ENCODE assay signal across 8 mouse cellular contexts in genomic region chr13:55420933-55421800, GRCm38 (mm10). TPM values are rescaled to one million over a fixed set of nuclear protein-coding genes. Genes with fewer than 3 reads are reported as not detected.
DNase-seq lines count a peak whose midpoint lies in the region; ATAC-seq and TF ChIP-seq lines count a peak whose summit lies in the region.

No protein-coding gene starts in this region.

- DNase-seq in B cell, adult 2 months, result peak; percentile 84 to 87
- peak; percentile 74 to 81 for DNase-seq in heart, postnatal 14 days
- peak; percentile 75 to 82 for DNase-seq in kidney, postnatal 4 days
- peak; percentile 71 for DNase-seq in neural tube, embryonic 11.5 days (ENCODE audit: low spot score)
- DNase-seq in telencephalon, adult 2 months (ENCODE audit: low read depth, low spot score), result peak; percentile 26

- no peak overlapping the region for H3K27ac ChIP-seq in bone marrow macrophage, adult 2 months (ENCODE audit: insufficient read depth, low read depth, low read length)
- H3K27ac ChIP-seq in forebrain, embryonic 13.5 days, result no peak overlapping the region
- no peak overlapping the region for H3K27ac ChIP-seq in liver, embryonic 15.5 days (replicated peaks)
- no peak overlapping the region for H3K27ac ChIP-seq in neural tube, embryonic 11.5 days (ENCODE audit: low read depth, low read length)

- no peaks in the 10 kb centered on the region for H3K36me3 ChIP-seq in forebrain, embryonic 13.5 days (ENCODE audit: poor library complexity, severe bottlenecking)
- H3K36me3 ChIP-seq in liver, embryonic 15.5 days (replicated peaks), result no peaks in the 10 kb centered on the region
- no peaks in the 10 kb centered on the region for H3K36me3 ChIP-seq in neural tube, embryonic 11.5 days (ENCODE audit: control insufficient read depth, insufficient read depth, low read length)

- peak; percentile 75 for ATAC-seq in forebrain, embryonic 13.5 days
- no peak for ATAC-seq in liver, embryonic 15.5 days (ENCODE audit: insufficient read depth)
- no peak for ATAC-seq in neural tube, embryonic 11.5 days (ENCODE audit: insufficient read depth, low FRiP score, low TSS enrichment)

- intact Hi-C loops in heart, postnatal 14 days (cut with DNase I), result no loop called here

- H3K4me3 ChIP-seq in bone marrow macrophage, adult 2 months (ENCODE audit: insufficient read depth, low read length), result no peak overlapping the region
- peak overlapping the region; percentile 25 for H3K4me3 ChIP-seq in forebrain, embryonic 13.5 days
- H3K4me3 ChIP-seq in liver, embryonic 15.5 days (replicated peaks), result no peak overlapping the region
- H3K4me3 ChIP-seq in neural tube, embryonic 11.5 days (ENCODE audit: low read depth, low read length), result no peak overlapping the region; the same call in 1 of the 2 replicates

- no peak for TF ChIP-seq POLR2A in bone marrow macrophage, adult 2 months (IDR thresholded peaks at IDR 0.05; ENCODE audit: borderline replicate concordance, low read depth, low read length)

- peak overlapping the region; percentile 49 for H3K4me2 ChIP-seq in forebrain, embryonic 13.5 days
- H3K4me2 ChIP-seq in liver, embryonic 15.5 days, result peak overlapping the region; percentile 32; the same call in 1 of the 2 replicates
- peak overlapping the region; percentile 13; the same call in 1 of the 2 replicates for H3K4me2 ChIP-seq in neural tube, embryonic 11.5 days (ENCODE audit: low read depth)

- H3K4me1 ChIP-seq in bone marrow macrophage, adult 2 months (ENCODE audit: control insufficient read depth, insufficient read depth, low read length), result peaks cover 3% of the 10 kb centered on the region; the same call in 1 of the 2 replicates
- H3K4me1 ChIP-seq in forebrain, embryonic 13.5 days, result peaks cover 20% of the 10 kb centered on the region
- H3K4me1 ChIP-seq in liver, embryonic 15.5 days (replicated peaks), result peaks cover 29% of the 10 kb centered on the region
- 0 out of 2 replicates have a peak, but pooled peaks cover 3% of the 10 kb centered on the region for H3K4me1 ChIP-seq in neural tube, embryonic 11.5 days (ENCODE audit: control insufficient read depth, insufficient read depth, low read length)

- no peaks in the 10 kb centered on the region for H3K9me3 ChIP-seq in forebrain, embryonic 13.5 days (replicated peaks)
- no peaks in the 10 kb centered on the region for H3K9me3 ChIP-seq in liver, embryonic 15.5 days (replicated peaks)
- H3K9me3 ChIP-seq in neural tube, embryonic 11.5 days (ENCODE audit: control insufficient read depth, low read length), result no peaks in the 10 kb centered on the region

- 11% methylated on average over 35 of the region's 35 CpGs for WGBS in forebrain, embryonic 13.5 days
- 11% methylated on average over 35 of the region's 35 CpGs for WGBS in liver, embryonic 15.5 days (ENCODE audit: insufficient replicate concordance)
- WGBS in neural tube, embryonic 11.5 days, result 13% methylated on average over 35 of the region's 35 CpGs

- TF ChIP-seq CTCF in bone marrow macrophage, adult 2 months (IDR thresholded peaks at IDR 0.05; ENCODE audit: low read depth, low read length), result peak; percentile 67

- H3K27me3 ChIP-seq in forebrain, embryonic 13.5 days, result peaks cover 52% of the 10 kb centered on the region
- H3K27me3 ChIP-seq in liver, embryonic 15.5 days, result peaks cover 64% of the 10 kb centered on the region
- H3K27me3 ChIP-seq in neural tube, embryonic 11.5 days (ENCODE audit: control insufficient read depth, insufficient read depth, low read length), result peaks cover 39% of the 10 kb centered on the region

- H3K9ac ChIP-seq in forebrain, embryonic 13.5 days, result 0 out of 2 replicates have a peak overlapping the region, but pooled peaks have one; percentile 41
- H3K9ac ChIP-seq in liver, embryonic 15.5 days, result no peak overlapping the region
- H3K9ac ChIP-seq in neural tube, embryonic 11.5 days (ENCODE audit: low read length), result no peak overlapping the region

RNA-seq across cellular contexts. Expression of gene F12, which starts 5.4 kb away (rescaled TPM):
- polyA plus RNA-seq in bone marrow macrophage, adult 2 months (2012; ENCODE audit: insufficient read depth, insufficient read length, missing spikeins), result not detected in 2 replicates
- polyA plus RNA-seq in forebrain, embryonic 13.5 days (2015; fragmentation: Nextera tagmentation; extraction: Ambion mirVana), result not detected in 2 replicates
- total RNA-seq in heart, postnatal 14 days (2021), result not detected
- 118 and 151 TPM in 2 replicates for polyA plus RNA-seq in liver, embryonic 15.5 days (2015; fragmentation: Nextera tagmentation; extraction: Ambion mirVana)
- polyA plus RNA-seq in neural tube, embryonic 11.5 days (2014; fragmentation: Nextera tagmentation; extraction: Ambion mirVana), result not detected in 2 replicates

RNA-seq across cellular contexts. Expression of gene Pfn3, which starts 6.1 kb away (rescaled TPM):
- polyA plus RNA-seq in bone marrow macrophage, adult 2 months (2012; ENCODE audit: insufficient read depth, insufficient read length, missing spikeins), result not detected in 2 replicates
- polyA plus RNA-seq in forebrain, embryonic 13.5 days (2015; fragmentation: Nextera tagmentation; extraction: Ambion mirVana), result 0.60 TPM in 1 of 2 replicates, not detected in the other
- not detected for total RNA-seq in heart, postnatal 14 days (2021)
- polyA plus RNA-seq in liver, embryonic 15.5 days (2015; fragmentation: Nextera tagmentation; extraction: Ambion mirVana), result not detected in 2 replicates
- polyA plus RNA-seq in neural tube, embryonic 11.5 days (2014; fragmentation: Nextera tagmentation; extraction: Ambion mirVana), result not detected in 2 replicates

RNA-seq across cellular contexts. Expression of gene Slc34a1, which starts 23.2 kb away (rescaled TPM):
- polyA plus RNA-seq in bone marrow macrophage, adult 2 months (2012; ENCODE audit: insufficient read depth, insufficient read length, missing spikeins), result not detected in 2 replicates
- not detected in 2 replicates for polyA plus RNA-seq in forebrain, embryonic 13.5 days (2015; fragmentation: Nextera tagmentation; extraction: Ambion mirVana)
- total RNA-seq in heart, postnatal 14 days (2021), result not detected
- polyA plus RNA-seq in liver, embryonic 15.5 days (2015; fragmentation: Nextera tagmentation; extraction: Ambion mirVana), result not detected in 2 replicates
- 0.13 TPM in 1 of 2 replicates, not detected in the other for polyA plus RNA-seq in neural tube, embryonic 11.5 days (2014; fragmentation: Nextera tagmentation; extraction: Ambion mirVana)

RNA-seq across cellular contexts. Expression of gene Grk6, which starts 23.7 kb away (rescaled TPM):
- polyA plus RNA-seq in bone marrow macrophage, adult 2 months (2012; ENCODE audit: insufficient read depth, insufficient read length, missing spikeins), result 42.1 and 43.0 TPM in 2 replicates
- polyA plus RNA-seq in forebrain, embryonic 13.5 days (2015; fragmentation: Nextera tagmentation; extraction: Ambion mirVana), result 24.9 and 26.9 TPM in 2 replicates
- total RNA-seq in heart, postnatal 14 days (2021), result 10 to 100 TPM; 24.3 to 27.2 TPM
- 24.3 and 27.6 TPM in 2 replicates for polyA plus RNA-seq in liver, embryonic 15.5 days (2015; fragmentation: Nextera tagmentation; extraction: Ambion mirVana)
- polyA plus RNA-seq in neural tube, embryonic 11.5 days (2014; fragmentation: Nextera tagmentation; extraction: Ambion mirVana), result 58.1 and 59.6 TPM in 2 replicates

RNA-seq across cellular contexts. Expression of gene Prr7, which starts 42.9 kb away (rescaled TPM):
- not detected in 2 replicates for polyA plus RNA-seq in bone marrow macrophage, adult 2 months (2012; ENCODE audit: insufficient read depth, insufficient read length, missing spikeins)
- polyA plus RNA-seq in forebrain, embryonic 13.5 days (2015; fragmentation: Nextera tagmentation; extraction: Ambion mirVana), result 1.6 and 2.2 TPM in 2 replicates
- total RNA-seq in heart, postnatal 14 days (2021), result 1 to 10 TPM in 1 of 2 experiments, under 1 TPM in 1; 0.81 to 1.6 TPM
- polyA plus RNA-seq in liver, embryonic 15.5 days (2015; fragmentation: Nextera tagmentation; extraction: Ambion mirVana), result not detected in 2 replicates
- 2.2 and 2.6 TPM in 2 replicates for polyA plus RNA-seq in neural tube, embryonic 11.5 days (2014; fragmentation: Nextera tagmentation; extraction: Ambion mirVana)

Comparison
In these comparisons a context has a peak if more than half of its experiments do, and no peak if none do; other contexts are left out.
1. DNase-seq: peak in every context shown above with its lines; median percentile 86 in B cell, adult 2 months; 78 in kidney, postnatal 4 days; 78 in heart, postnatal 14 days; 71 in neural tube, embryonic 11.5 days; 26 in telencephalon, adult 2 months.
2. RNA of gene F12, which starts 5.4 kb away (polyA plus RNA-seq): 118 to 151 TPM in liver, embryonic 15.5 days; not detected in neural tube, embryonic 11.5 days, not detected in bone marrow macrophage, adult 2 months and not detected in forebrain, embryonic 13.5 days; every median in the first group is over 100 times any median in the second.
3. Peak in every context shown above with its lines, with median percentiles within 50 percentile points of each other: H3K4me2 ChIP-seq.